In genomic region chr13:46810613-46811012, GRCm38 (mm10) we compare ENCODE assay signal across 13 mouse cellular contexts.
DNase-seq lines count a peak whose midpoint lies in the region; ATAC-seq and TF ChIP-seq lines count a peak whose summit lies in the region.
"Had no signal": no experiment of that assay in that cellular context is flagged by ENCODE, and none has a peak within 500 bp of the region (broad histone marks: within the 10 kb centered on the region; RNA-seq: fewer than 3 reads in every experiment).

No protein-coding gene starts in this region.

- H3K9ac ChIP-seq in heart, embryonic 11.5 days (ENCODE audit: low read depth, low read length): no peak overlapping the region
- H3K9ac ChIP-seq: embryonic facial prominence, embryonic 12.5 days; forebrain, embryonic 13.5 days; forebrain, embryonic 15.5 days; forebrain, postnatal 0 days had no signal

- 0 out of 2 replicates have a peak, but pooled peaks cover 3% of the 10 kb centered on the region for H3K4me1 ChIP-seq in heart, embryonic 11.5 days (ENCODE audit: control insufficient read depth, insufficient read depth, low read length)
- peaks cover 28% of the 10 kb centered on the region for H3K4me1 ChIP-seq in E14TG2a.4 (replicated peaks; ENCODE audit: low read depth, low read length)
- H3K4me1 ChIP-seq: embryonic facial prominence, embryonic 10.5 days; embryonic facial prominence, embryonic 12.5 days; forebrain, embryonic 13.5 days; forebrain, embryonic 15.5 days had no signal

- no peaks in the 10 kb centered on the region for H3K9me3 ChIP-seq in heart, embryonic 11.5 days (replicated peaks; ENCODE audit: control insufficient read depth, low read length)
- H3K9me3 ChIP-seq in E14TG2a.4 (ENCODE audit: low read length): no peaks in the 10 kb centered on the region
- H3K9me3 ChIP-seq: embryonic facial prominence, embryonic 10.5 days; embryonic facial prominence, embryonic 12.5 days; forebrain, embryonic 13.5 days; forebrain, embryonic 15.5 days had no signal

- no peak for ATAC-seq in heart, embryonic 11.5 days (replicated peaks; ENCODE audit: insufficient number of reproducible peaks, low FRiP score, low TSS enrichment)
- ATAC-seq in CD4-positive, CD25-positive, alpha-beta regulatory T cell, adult 4 months: no peak
- ATAC-seq: forebrain, embryonic 13.5 days; forebrain, embryonic 15.5 days; forebrain, postnatal 0 days had no signal

- no peak; the same call in 1 of the 2 replicates for TF ChIP-seq CTCF in E14TG2a.4 (conservative IDR thresholded peaks at IDR 0.05; ENCODE audit: low read length)

- no peaks in the 10 kb centered on the region for H3K27me3 ChIP-seq in heart, embryonic 11.5 days (ENCODE audit: control insufficient read depth, insufficient read depth, low read length)
- H3K27me3 ChIP-seq in E14TG2a.4 (ENCODE audit: insufficient read depth, low read length): no peaks in the 10 kb centered on the region
- H3K27me3 ChIP-seq: embryonic facial prominence, embryonic 12.5 days; forebrain, embryonic 13.5 days; forebrain, embryonic 15.5 days had no signal

- H3K4me3 ChIP-seq in heart, embryonic 11.5 days (ENCODE audit: low read depth, low read length): no peak overlapping the region
- peak overlapping the region; percentile 66 for H3K4me3 ChIP-seq in E14TG2a.4 (replicated peaks; ENCODE audit: low read length)
- H3K4me3 ChIP-seq: embryonic facial prominence, embryonic 10.5 days; embryonic facial prominence, embryonic 12.5 days; forebrain, embryonic 13.5 days; forebrain, embryonic 15.5 days had no signal

- 94% methylated on average over 17 of the region's 17 CpGs for WGBS in heart, embryonic 11.5 days (ENCODE audit: insufficient replicate concordance)

- H3K4me2 ChIP-seq in heart, embryonic 11.5 days: no peak overlapping the region
- H3K4me2 ChIP-seq: embryonic facial prominence, embryonic 12.5 days; forebrain, embryonic 13.5 days; forebrain, embryonic 15.5 days had no signal

- peak; percentile 73 for DNase-seq in heart, adult 11 months
- DNase-seq in ES-CJ7 (ENCODE audit: low read depth, low spot score) (peak; percentile 51), R1 (ENCODE audit: low read depth, low spot score) (peak; percentile 67)
- no peak for DNase-seq in gastrocnemius, adult 18-20 months (ENCODE audit: low spot score)
- no peak for DNase-seq in adrenal gland, postnatal 36 days

- H3K36me3 ChIP-seq in heart, embryonic 11.5 days (ENCODE audit: control insufficient read depth, insufficient read depth, low read length): peaks cover 48% of the 10 kb centered on the region
- H3K36me3 ChIP-seq in E14TG2a.4 (ENCODE audit: insufficient read depth, low read length): peaks cover 52% of the 10 kb centered on the region

- H3K27ac ChIP-seq in heart, embryonic 11.5 days (ENCODE audit: low read depth, low read length): no peak overlapping the region
- H3K27ac ChIP-seq: embryonic facial prominence, embryonic 10.5 days; embryonic facial prominence, embryonic 12.5 days; forebrain, embryonic 13.5 days; forebrain, embryonic 15.5 days had no signal

Comparison
In these comparisons a context has a peak if more than half of its experiments do, and no peak if none do; other contexts are left out.
1. DNase-seq: peak in heart, adult 11 months (single experiment), ES-CJ7 (single experiment) and R1 (single experiment); none in gastrocnemius, adult 18-20 months (single experiment) and adrenal gland, postnatal 36 days (0 of 2).